Mouse (Mus musculus): ENCODE results near the gene Pax8. TPM values are rescaled to one million over a fixed set of nuclear protein-coding genes. Genes with fewer than 3 reads are reported as not detected.

The Pax8 gene
- polyA plus RNA-seq, 1 experiment: not detected

DNA sequence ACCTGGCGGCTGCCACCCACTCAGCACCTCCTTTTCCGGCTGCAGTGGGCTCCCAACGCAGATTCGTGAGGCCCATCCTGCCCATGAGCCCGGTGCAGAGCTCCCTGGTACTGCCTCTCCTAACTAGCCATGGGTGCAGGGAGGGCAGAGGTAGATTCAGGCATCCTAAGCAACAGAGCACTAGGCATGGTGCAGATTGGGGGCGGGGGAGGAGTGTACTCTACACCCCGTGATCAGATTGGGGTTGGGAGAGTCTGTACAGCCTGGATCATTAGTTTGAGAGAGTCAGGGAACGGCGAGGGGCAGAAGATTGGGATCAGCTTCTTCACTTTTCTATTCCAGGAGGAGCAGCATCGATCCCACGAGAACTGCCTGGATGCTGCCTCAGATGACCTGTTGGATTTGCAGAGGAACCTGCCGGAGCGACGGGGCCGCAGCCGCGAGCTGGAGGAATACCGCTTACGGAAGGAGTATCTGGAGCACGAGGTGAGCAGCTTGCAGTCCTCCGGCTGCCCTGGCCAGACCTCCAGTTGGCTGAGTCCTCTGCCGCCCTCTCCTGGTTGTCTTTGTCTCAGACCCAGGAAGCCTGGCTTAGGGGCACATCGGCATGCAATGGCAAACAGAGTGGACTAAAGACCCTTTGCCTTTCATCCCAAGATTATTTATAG, 69.9 kb downstream of the Pax8 start:
- TF ChIP-seq POLR2A (IDR thresholded peaks at IDR 0.05; ENCODE audit: extremely low read depth, insufficient read depth, low read length) (no peak), CTCF (IDR thresholded peaks at IDR 0.05; ENCODE audit: extremely low read depth, insufficient read depth, low read length) (peak; percentile 67)
- H3K4me1 ChIP-seq (ENCODE audit: control insufficient read depth, insufficient read depth, low read length): 0 out of 2 replicates have a peak, but pooled peaks cover 2% of the 10 kb centered on the region
- H3K27ac ChIP-seq (ENCODE audit: insufficient read depth, low read length): no peak overlapping the region
- peak overlapping the region; percentile 7; the same call in 1 of the 2 replicates for H3K4me3 ChIP-seq (ENCODE audit: insufficient read depth, low read length)

DNA sequence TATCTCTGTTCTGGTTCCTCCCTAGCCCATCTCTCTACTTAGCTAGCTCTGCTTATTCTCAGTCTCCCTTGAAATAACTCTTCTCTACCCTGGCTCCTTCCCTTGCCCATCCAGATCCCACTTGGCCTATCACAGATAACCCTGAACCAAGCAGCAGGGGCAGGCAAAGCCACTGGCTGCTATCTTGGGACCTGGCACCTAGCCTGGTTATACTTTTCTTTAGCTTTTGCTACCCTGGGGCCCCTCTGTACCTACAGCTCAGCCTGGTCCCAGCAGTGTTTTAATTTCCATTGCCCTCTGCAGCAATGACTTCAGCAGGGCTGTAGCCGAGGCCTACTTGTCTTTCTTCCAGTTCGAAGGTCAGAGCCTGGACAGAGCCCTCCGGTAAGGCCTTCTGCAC, 74.7 kb downstream of the Pax8 start:
- TF ChIP-seq POLR2A (IDR thresholded peaks at IDR 0.05; ENCODE audit: extremely low read depth, insufficient read depth, low read length) (no peak), CTCF (IDR thresholded peaks at IDR 0.05; ENCODE audit: extremely low read depth, insufficient read depth, low read length) (no peak)
- H3K27ac ChIP-seq (ENCODE audit: insufficient read depth, low read length): no peak overlapping the region
- H3K4me1 ChIP-seq (ENCODE audit: control insufficient read depth, insufficient read depth, low read length): 0 out of 2 replicates have a peak, but pooled peaks cover 2% of the 10 kb centered on the region
- no peak overlapping the region for H3K4me3 ChIP-seq (ENCODE audit: insufficient read depth, low read length)

DNA sequence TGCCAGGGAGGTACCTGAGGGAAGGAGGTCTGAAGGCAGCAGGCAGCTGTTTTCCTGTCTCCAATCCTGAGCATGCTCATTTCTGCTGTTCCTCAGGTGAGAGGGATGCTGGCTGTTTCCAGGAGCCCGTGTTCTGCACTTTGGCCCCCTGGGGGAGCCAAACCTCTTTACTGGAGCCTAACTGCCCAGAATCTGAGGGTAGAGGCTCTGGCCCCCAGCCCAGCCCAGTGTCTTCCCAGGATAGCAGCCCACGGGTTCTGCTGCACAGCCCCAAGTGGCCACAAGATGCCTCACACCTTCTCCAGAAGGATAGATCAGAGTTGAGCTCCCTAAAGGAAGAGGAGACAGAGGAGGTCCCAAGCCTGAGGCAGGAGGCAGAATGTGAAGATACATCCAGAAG, 78.3 kb downstream of the Pax8 start:
- H3K4me1 ChIP-seq (ENCODE audit: control insufficient read depth, insufficient read depth, low read length): no peaks in the 10 kb centered on the region
- no peak for TF ChIP-seq POLR2A (IDR thresholded peaks at IDR 0.05; ENCODE audit: extremely low read depth, insufficient read depth, low read length)
- no peak for TF ChIP-seq CTCF (IDR thresholded peaks at IDR 0.05; ENCODE audit: extremely low read depth, insufficient read depth, low read length)
- no peak overlapping the region for H3K27ac ChIP-seq (ENCODE audit: insufficient read depth, low read length)
- H3K4me3 ChIP-seq (ENCODE audit: insufficient read depth, low read length): no peak overlapping the region

DNA sequence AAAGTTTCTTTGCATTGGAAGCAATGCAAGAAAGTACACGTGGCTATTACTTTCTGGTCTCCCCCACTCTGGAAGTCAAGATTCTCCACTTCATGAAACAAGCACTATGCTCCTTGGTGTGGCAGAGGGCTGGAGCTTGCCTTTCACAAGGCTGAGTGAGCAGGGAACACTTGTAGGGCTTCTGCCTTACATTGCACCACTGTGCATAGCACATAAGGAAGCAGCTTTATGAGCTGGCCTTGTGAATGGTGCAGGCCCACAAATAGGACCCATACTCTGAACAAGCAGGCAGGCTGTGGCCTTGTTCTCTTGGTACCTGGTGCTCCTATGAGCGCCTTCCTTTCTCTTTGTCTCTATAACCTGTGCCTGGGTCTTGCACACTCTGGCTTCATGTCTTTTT, 82.1 kb downstream of the Pax8 start:
- Histone ChIP-seq H3K27ac (ENCODE audit: insufficient read depth, low read length) (no peak overlapping the region), H3K4me1 (ENCODE audit: control insufficient read depth, insufficient read depth, low read length) (no peaks in the 10 kb centered on the region), H3K4me3 (ENCODE audit: insufficient read depth, low read length) (no peak overlapping the region)
- no peak for TF ChIP-seq POLR2A (IDR thresholded peaks at IDR 0.05; ENCODE audit: extremely low read depth, insufficient read depth, low read length)
- TF ChIP-seq CTCF (IDR thresholded peaks at IDR 0.05; ENCODE audit: extremely low read depth, insufficient read depth, low read length): no peak

DNA sequence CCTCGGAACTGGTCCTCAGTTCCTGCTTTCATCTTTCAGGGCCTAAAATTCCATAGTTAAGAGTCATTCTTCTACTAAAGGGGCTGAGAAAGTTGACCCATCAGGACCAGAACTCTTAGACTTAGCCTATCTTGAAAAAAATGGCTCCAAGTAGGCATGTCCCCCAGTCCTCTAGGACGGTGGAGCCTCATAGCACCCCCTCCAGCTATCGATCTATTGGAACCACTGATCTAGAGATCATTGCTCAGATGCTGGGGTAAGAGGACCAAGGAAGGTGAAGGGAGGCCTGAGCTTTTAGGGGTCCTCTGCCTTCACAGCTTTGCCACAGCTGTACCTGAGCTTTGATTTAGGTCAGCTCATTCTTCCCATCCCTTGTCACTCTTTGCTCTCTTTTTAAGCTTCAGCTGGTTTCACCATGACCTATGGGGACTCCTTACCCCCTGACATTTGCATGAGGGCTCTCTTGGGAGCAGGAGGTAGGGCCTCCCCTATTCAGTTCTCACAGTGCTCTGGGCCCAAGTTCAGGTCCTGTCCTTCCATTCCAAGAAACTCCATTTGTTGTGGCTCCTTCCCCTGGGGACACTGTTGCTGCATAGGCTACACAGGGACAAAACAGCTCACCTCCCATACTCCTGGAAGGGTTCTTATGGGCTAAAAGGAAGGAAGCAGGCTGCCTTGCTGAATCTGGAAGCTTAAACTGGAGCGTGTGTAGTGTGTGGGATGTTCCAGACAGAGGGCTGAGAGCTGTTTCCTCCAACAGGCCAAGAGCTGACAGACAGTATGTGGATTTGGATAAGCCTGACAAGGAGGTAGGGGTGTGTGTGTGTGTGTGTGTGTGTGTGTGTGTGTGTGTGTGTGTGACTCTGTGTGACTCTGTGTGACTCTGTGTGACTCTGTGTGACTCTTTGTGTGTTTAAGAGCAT, 87.8 kb downstream of the Pax8 start:
- H3K4me3 ChIP-seq (ENCODE audit: insufficient read depth, low read length): no peak overlapping the region
- TF ChIP-seq POLR2A (IDR thresholded peaks at IDR 0.05; ENCODE audit: extremely low read depth, insufficient read depth, low read length) (no peak), CTCF (IDR thresholded peaks at IDR 0.05; ENCODE audit: extremely low read depth, insufficient read depth, low read length) (no peak)
- no peak overlapping the region for H3K27ac ChIP-seq (ENCODE audit: insufficient read depth, low read length)
- no peaks in the 10 kb centered on the region for H3K4me1 ChIP-seq (ENCODE audit: control insufficient read depth, insufficient read depth, low read length)

DNA sequence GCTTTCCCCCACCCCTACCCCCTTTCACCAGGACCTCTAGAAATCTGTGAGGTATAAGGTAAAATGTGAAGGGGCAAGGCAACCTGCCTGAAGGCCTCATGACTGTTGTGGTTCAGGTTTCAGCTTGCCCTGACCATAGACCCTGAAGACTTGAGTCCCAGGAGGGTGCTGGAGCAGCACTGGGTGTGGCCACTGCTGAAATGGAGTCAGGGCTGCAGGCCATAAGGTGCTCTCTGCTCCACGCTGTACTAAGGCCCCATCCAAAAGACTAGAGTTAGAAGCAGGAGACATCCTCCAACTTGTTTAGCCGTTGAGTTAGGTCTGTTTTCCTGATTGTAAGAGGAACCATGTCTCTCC, 88.5 kb downstream of the Pax8 start:
- TF ChIP-seq CTCF (IDR thresholded peaks at IDR 0.05; ENCODE audit: extremely low read depth, insufficient read depth, low read length): no peak
- no peak for TF ChIP-seq POLR2A (IDR thresholded peaks at IDR 0.05; ENCODE audit: extremely low read depth, insufficient read depth, low read length)
- no peak overlapping the region for H3K27ac ChIP-seq (ENCODE audit: insufficient read depth, low read length)
- no peak overlapping the region for H3K4me3 ChIP-seq (ENCODE audit: insufficient read depth, low read length)
- no peaks in the 10 kb centered on the region for H3K4me1 ChIP-seq (ENCODE audit: control insufficient read depth, insufficient read depth, low read length)

DNA sequence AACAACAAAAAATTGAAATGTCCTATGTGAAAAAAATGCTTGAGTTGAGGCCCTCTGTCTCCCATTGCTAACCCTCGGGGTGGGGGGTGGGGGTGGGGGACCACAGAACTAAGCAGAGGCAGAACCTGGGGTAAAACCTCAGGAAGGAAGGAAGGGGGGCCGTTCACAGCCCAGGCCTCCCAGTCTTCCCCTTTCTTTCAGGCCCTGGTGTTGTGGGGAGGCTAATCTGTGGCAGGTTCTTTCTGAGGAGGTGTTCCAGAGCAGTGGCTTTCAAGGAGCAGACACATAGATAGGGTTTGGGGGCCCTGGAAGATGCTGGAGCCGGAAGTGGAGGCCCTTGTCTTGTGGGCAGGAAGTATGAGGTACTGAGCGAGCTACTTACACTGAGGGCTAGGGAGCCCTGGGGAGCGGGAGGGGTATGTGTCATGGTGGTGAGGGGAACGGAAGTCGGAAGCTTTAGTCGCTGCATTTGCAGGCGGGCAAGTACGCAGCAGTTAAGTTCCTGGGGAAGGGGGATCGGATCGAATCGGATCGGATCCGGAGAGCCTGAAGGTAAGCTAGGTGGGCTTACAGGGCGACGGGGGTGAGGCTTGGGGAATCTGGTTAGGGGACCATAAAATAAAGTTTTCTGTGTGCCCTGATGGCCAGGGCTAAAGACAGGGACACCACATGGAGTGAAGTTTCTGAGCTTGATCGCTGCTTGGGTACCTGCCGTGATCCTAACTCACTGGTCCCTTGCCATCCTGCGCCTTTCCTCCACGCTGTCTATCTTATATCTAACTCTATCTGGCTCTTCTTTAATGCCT, 89.0 kb downstream of the Pax8 start:
- Histone ChIP-seq H3K4me1 (ENCODE audit: control insufficient read depth, insufficient read depth, low read length) (no peaks in the 10 kb centered on the region), H3K27ac (ENCODE audit: insufficient read depth, low read length) (no peak overlapping the region), H3K4me3 (ENCODE audit: insufficient read depth, low read length) (no peak overlapping the region)
- TF ChIP-seq POLR2A (IDR thresholded peaks at IDR 0.05; ENCODE audit: extremely low read depth, insufficient read depth, low read length): no peak
- TF ChIP-seq CTCF (IDR thresholded peaks at IDR 0.05; ENCODE audit: extremely low read depth, insufficient read depth, low read length): no peak

DNA sequence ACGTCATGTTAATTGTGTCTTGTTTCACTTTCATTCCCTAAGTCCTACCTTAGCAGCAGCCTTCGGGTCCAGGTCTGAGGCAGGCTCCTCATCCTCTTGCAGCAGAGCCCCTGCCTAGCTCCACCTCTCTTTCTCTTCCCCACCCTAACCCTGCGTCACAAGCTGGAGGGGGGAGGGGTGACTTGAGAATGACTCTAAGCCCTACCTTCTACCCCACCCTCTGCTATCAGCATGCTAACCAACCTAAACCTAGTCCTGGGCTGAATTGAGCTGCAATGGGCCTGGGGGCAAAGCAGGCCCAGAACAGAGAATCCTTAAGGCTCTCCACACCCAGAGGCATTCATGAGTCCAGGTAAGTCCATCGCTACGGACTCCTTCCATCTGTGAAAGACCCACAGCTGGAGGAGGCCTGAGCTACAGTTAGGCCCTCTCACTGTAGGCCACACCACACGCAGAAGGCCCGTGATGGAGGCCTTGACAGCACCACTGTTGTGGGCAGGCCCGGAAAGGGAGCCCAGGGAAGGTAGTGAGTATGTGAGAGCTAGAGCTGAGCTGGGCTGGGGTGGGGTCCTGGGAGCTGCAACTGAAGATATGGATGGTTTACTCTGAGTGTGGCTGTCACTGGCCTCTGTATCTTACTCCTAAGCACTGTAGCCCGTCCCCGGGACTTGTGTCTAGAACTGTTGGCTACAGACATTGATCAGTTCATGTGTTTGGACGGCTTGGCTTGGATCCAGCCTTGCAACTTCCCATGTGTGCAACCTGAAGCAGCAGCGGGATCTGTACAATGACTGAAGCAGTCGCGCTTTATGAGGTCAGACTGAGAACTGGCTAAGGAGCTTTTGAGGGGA, 90.1 kb downstream of the Pax8 start:
- H3K27ac ChIP-seq (ENCODE audit: insufficient read depth, low read length): no peak overlapping the region
- no peak overlapping the region for H3K4me3 ChIP-seq (ENCODE audit: insufficient read depth, low read length)
- H3K4me1 ChIP-seq (ENCODE audit: control insufficient read depth, insufficient read depth, low read length): no peaks in the 10 kb centered on the region
- TF ChIP-seq POLR2A (IDR thresholded peaks at IDR 0.05; ENCODE audit: extremely low read depth, insufficient read depth, low read length): no peak
- no peak for TF ChIP-seq CTCF (IDR thresholded peaks at IDR 0.05; ENCODE audit: extremely low read depth, insufficient read depth, low read length)

Data from cortical plate, adult 2 months (tissue).